Mouse (Mus musculus) heart, postnatal 25 days (tissue): ENCODE results near the gene Zfp579. TPM values are rescaled to one million over a fixed set of nuclear protein-coding genes. Genes with fewer than 3 reads are reported as not detected.

ENCODE experiments used
- total RNA-seq, 2 experiments: library from RNA; stranded (reverse); gene quantifications; 2 replicates each; pipeline ENCODE4 v1.2.3; 2021

The Zfp579 gene
- total RNA-seq, 2 experiments from 2014 or later = 14.9 to 18.0 TPM

Other genes starting within 250 kb of the Zfp579 start
- gene Cox6b2, start 243.1 kb downstream of the Zfp579 start, total RNA-seq = 1 to 10 TPM; 1.5 to 1.7 TPM
- gene Fam71e2, start 224.9 kb downstream of the Zfp579 start, total RNA-seq = not detected
- under 1 TPM in 1 of 2 experiments, not detected in 1; 0.26 TPM for gene Il11, start 213.3 kb downstream of the Zfp579 start, total RNA-seq
- gene Tmem190, start 213.2 kb downstream of the Zfp579 start, total RNA-seq = not detected
- gene Tmem238, start 206.5 kb downstream of the Zfp579 start, total RNA-seq = 1 to 10 TPM; 3.5 to 4.3 TPM
- 100 to 1,000 TPM; 489 to 533 TPM for gene Rpl28, start 203.3 kb downstream of the Zfp579 start, total RNA-seq
- 10 to 100 TPM; 84.6 to 93.3 TPM for gene Ube2s, start 183.6 kb downstream of the Zfp579 start, total RNA-seq
- under 1 TPM in 1 of 2 experiments, not detected in 1; 0.08 TPM for gene Shisa7, start 151.5 kb downstream of the Zfp579 start, total RNA-seq
- 1 to 10 TPM; 3.5 to 5.3 TPM for gene Isoc2b, start 125.9 kb downstream of the Zfp579 start, total RNA-seq
- gene Isoc2a, start 119.0 kb downstream of the Zfp579 start, total RNA-seq = 10 to 100 TPM; 40.5 to 44.4 TPM
- gene Gm36210, start 89.6 kb downstream of the Zfp579 start, total RNA-seq = not detected
- gene Zfp628, start 80.9 kb downstream of the Zfp579 start, total RNA-seq = 1 to 10 TPM; 7.9 to 8.1 TPM
- gene Nat14, start 74.1 kb downstream of the Zfp579 start, total RNA-seq = 1 to 10 TPM; 3.8 to 5.4 TPM
- 1 to 10 TPM; 3.8 to 4.3 TPM for gene Ssc5d, start 70.4 kb downstream of the Zfp579 start, total RNA-seq
- gene Sbk2, start 31.8 kb downstream of the Zfp579 start, total RNA-seq = 10 to 100 TPM; 22.4 to 28.7 TPM
- gene Sbk3, start 25.0 kb downstream of the Zfp579 start, total RNA-seq = 10 to 100 TPM; 46.1 to 48.7 TPM
- 1 to 10 TPM; 8.7 to 9.0 TPM for gene Zfp524, start 18.3 kb upstream of the Zfp579 start, total RNA-seq
- 10 to 100 TPM; 13.6 to 24.2 TPM for gene Fiz1, start 18.5 kb upstream of the Zfp579 start, total RNA-seq
- gene Gm44973, start 19.3 kb upstream of the Zfp579 start, total RNA-seq = not detected
- gene Zfp865, start 24.2 kb upstream of the Zfp579 start, total RNA-seq = 10 to 100 TPM; 12.8 to 15.4 TPM
- gene Ccdc106, start 24.4 kb upstream of the Zfp579 start, total RNA-seq = under 1 TPM; 0.28 to 0.31 TPM
- not detected for gene 4632433K11Rik, start 38.0 kb upstream of the Zfp579 start, total RNA-seq
- gene Zfp784, start 42.3 kb upstream of the Zfp579 start, total RNA-seq = 1 to 10 TPM; 5.3 to 6.1 TPM
- 1 to 10 TPM; 5.6 to 5.8 TPM for gene Zfp580, start 55.4 kb upstream of the Zfp579 start, total RNA-seq
- gene U2af2, start 66.0 kb upstream of the Zfp579 start, total RNA-seq = 10 to 100 TPM; 66.9 to 71.1 TPM
- gene Epn1, start 84.1 kb upstream of the Zfp579 start, total RNA-seq = 100 to 1,000 TPM; 178 to 187 TPM
- gene Rfpl4, start 120.8 kb upstream of the Zfp579 start, total RNA-seq = not detected
- 1 to 10 TPM; 5.8 to 6.2 TPM for gene Rasl2-9, start 129.8 kb upstream of the Zfp579 start, total RNA-seq
- gene Vmn1r55, start 153.5 kb upstream of the Zfp579 start, total RNA-seq = not detected
- not detected for gene Vmn1r56, start 200.6 kb upstream of the Zfp579 start, total RNA-seq
- not detected for gene Vmn1r57, start 222.3 kb upstream of the Zfp579 start, total RNA-seq